Mouse (Mus musculus) liver, embryonic 14.5 days (tissue): ENCODE results near the gene Adcy3.

Source experiments
- CTCF ChIP-seq: IDR thresholded peaks from 2 replicates; pipeline ENCODE4 v1.5.1; 2016; ENCODE audit warnings: antibody characterized with exemption, low read depth, control low read depth
- EP300 ChIP-seq: IDR thresholded peaks from 2 replicates; pipeline ENCODE4 v1.6.1; 2016; ENCODE audit warnings: antibody characterized with exemption, low read depth

DNA sequence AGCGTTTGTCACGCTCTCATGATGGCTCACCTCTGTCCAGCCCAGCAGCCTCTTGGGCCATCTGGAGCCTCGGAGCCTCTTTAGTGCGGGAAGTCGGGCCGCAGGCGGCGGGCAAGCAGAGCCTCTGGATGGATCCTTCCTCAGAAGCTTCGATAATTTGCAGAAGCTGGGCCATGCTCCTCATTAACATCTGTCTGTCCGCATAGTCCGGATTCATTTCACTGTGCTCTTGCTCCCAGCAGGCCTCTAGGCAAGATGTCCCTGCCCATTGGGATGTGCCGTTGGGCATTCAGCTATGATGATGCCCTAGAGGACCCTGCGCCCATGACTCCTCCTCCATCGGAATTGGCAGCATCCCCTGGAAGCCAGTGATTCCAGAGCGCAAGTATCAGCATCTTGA is 104.6 kb downstream of the Adcy3 start:
- no peak for TF ChIP-seq CTCF
- no peak for TF ChIP-seq EP300
